Mouse (Mus musculus) hindbrain, embryonic 15.5 days (tissue): ENCODE results near the gene Mad2l1bp. TPM values are rescaled to one million over a fixed set of nuclear protein-coding genes. Genes with fewer than 3 reads are reported as not detected.

Experiments used
- ATAC-seq: fragments of 200-750 bp; cut with Nextera tagmentation; 2 replicates; pipeline ENCODE4 v1.8.0; 2017; ENCODE audit warnings: low read depth, moderate number of reproducible peaks, moderate TSS enrichment; ENCODE audit not compliant: low FRiP score
- H3K27ac ChIP-seq: fragments of 300-500 bp; sonication (generic); replicated peaks from 2 replicates; pipeline ENCODE4 v1.5.1; 2015; ENCODE audit warnings: mild to moderate bottlenecking, inconsistent platforms
- H3K27me3 ChIP-seq: fragments of 300-500 bp; sonication (generic); 2 replicates; pipeline ENCODE4 v1.6.1; 2015; ENCODE audit warnings: control low read depth, inconsistent platforms
- H3K36me3 ChIP-seq: fragments of 300-500 bp; sonication (generic); 2 replicates; pipeline ENCODE4 v1.6.1; 2015; ENCODE audit warnings: control low read depth, inconsistent platforms
- H3K4me1 ChIP-seq: fragments of 300-500 bp; sonication (generic); replicated peaks from 2 replicates; pipeline ENCODE4 v1.6.1; 2015; ENCODE audit warnings: control low read depth, inconsistent platforms
- H3K4me2 ChIP-seq: fragments of 300-500 bp; sonication (generic); 2 replicates; pipeline ENCODE4 v1.6.1; 2015; ENCODE audit warnings: moderate library complexity, mild to moderate bottlenecking, inconsistent platforms
- H3K4me3 ChIP-seq: fragments of 300-500 bp; sonication (generic); 2 replicates; pipeline ENCODE4 v1.5.1; 2015; ENCODE audit warnings: mild to moderate bottlenecking, inconsistent platforms
- H3K9ac ChIP-seq: fragments of 300-500 bp; sonication (generic); 2 replicates; pipeline ENCODE4 v1.6.1; 2015; ENCODE audit warnings: inconsistent platforms
- H3K9me3 ChIP-seq: fragments of 300-500 bp; sonication (generic); 2 replicates; pipeline ENCODE4 v1.6.1; 2016; ENCODE audit warnings: control low read depth, inconsistent platforms
- WGBS: fragments of 180-500 bp; shearing (Covaris S2); methylation state at CpG from one replicate; pipeline ENCODE4 v1.1.7; 2015; 5-methylcytosine and 5-hydroxymethylcytosine counted together
- polyA plus RNA-seq: library from polyadenylated mRNA; unstranded; fragments of >200 nt; fragmentation: Nextera tagmentation; extraction: Ambion mirVana; gene quantifications from 2 replicates; pipeline ENCODE4 v1.2.1, GENCODE M21; 2015

The Mad2l1bp gene
- polyA plus RNA-seq, 1 experiment from 2014 or later: 22.9 TPM

DNA sequence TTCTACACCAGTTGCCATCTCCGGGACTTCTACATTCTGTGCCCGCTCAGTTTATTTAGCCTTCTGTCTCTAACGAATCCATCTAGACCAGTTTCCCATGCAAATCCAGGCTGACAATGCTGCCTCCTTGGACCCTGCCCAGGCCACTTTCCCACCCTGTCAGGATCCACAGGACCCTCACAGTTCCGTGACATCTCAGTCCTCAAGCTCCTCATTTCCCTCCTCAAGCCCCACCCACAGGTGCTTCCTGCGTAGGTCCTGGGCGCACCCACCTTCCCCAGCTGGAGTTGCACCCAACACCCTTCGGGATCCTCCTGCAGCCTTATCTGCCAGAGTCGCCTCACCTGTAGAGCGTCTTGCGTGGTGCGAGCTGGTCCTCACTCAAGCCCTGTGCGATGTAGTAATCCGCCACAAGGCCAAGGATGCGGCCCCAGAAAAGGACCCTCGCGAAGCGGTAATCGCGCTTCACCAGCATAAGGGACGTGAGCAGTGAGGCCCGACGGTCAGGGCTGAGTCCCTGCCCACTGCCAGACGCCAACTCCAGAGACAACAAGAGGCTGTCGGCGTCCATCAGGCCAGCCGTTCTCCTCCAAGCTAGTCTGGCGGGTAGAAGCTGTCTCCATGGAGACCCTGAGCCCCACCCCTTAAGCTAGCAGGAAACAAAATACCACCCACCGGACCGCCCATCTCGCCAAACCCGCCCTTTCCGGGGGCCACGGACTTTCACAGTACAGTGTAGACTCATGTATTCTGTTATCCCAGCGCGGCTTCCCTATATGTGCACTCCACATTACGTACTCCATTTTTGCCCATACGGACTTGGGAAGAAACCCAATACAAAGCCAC lies 9.6 kb downstream of the Mad2l1bp start, which contains the start of gene Rsph9:
Rsph9 (minus strand) TSS at position 639 of the 846 bp plus-strand sequence.
- H3K36me3 ChIP-seq: peaks cover 14% of the 10 kb centered on the region
- peak; percentile 94 for ATAC-seq
- H3K9me3 ChIP-seq: no peaks in the 10 kb centered on the region
- peak within 1 kb of the TSS; percentile 51 for H3K4me3 ChIP-seq
- peak within 1 kb of the TSS; percentile 52 for H3K9ac ChIP-seq
- H3K27me3 ChIP-seq: no peaks in the 10 kb centered on the region
- H3K4me2 ChIP-seq: peak within 1 kb of the TSS; percentile 82
- H3K27ac ChIP-seq: peak within 1 kb of the TSS; percentile 61
- H3K4me1 ChIP-seq: peaks cover 19% of the 10 kb centered on the region
- 5% methylated on average over 37 of the region's 37 CpGs for WGBS

DNA sequence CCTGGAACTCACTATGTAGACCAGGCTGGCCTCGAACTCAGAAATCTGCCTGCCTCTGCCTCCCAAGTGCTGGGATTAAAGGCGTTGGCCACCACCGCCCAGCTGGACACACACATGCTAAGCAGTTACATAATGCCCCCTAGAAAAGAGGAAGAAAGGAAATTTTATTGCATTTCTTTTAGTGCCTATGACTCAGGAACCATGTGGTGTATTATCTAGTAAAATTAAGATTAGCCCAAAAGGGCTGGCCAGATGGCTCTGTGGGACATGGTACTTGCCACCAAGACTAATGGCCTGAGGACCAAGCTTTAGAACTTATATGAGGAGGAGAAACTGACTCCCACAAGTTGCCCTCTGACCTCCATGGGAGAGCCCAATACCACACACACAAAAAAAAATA lies 13.5 kb downstream of the Mad2l1bp start:
- Histone ChIP-seq H3K4me2 (no peak overlapping the region), H3K9me3 (no peaks in the 10 kb centered on the region), H3K9ac (no peak overlapping the region), H3K4me1 (peaks cover 19% of the 10 kb centered on the region), H3K27ac (no peak overlapping the region), H3K36me3 (0 out of 2 replicates have a peak, but pooled peaks cover 6% of the 10 kb centered on the region), H3K27me3 (no peaks in the 10 kb centered on the region), H3K4me3 (no peak overlapping the region)
- ATAC-seq: no peak
- 97% methylated on average over 3 of the region's 3 CpGs for WGBS

DNA sequence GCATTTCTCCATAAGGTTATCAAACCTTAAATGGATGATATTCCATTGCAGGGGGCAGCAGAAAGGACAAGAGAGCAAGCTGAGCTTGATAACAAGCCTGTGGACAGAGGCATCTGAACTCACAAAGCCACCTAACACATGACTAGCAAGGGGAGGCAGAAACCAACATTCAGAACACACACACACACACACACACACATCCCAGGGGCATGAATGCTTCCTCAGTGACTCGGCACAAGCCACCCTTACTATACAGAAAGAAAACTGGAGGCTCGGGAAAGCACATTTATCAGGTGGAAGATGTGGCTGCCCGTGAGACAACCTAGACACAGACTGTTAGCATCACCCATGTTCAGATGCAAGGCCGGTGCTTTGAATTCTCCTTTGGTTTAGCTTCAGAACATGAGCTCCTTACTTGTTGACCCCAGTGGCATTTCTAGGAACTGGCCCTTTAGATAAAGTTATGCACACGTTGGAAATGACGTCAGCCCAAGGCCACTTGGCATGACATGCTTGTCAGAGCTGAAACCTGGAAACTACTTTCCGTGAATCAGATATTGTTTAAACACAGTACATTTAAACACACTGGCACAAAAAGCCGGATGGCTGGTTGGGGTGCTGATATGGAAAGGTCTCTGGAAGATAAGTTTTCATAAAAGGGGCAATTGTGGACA lies 14.7 kb downstream of the Mad2l1bp start:
- Histone ChIP-seq H3K4me1 (peaks cover 11% of the 10 kb centered on the region), H3K9ac (no peak overlapping the region), H3K27me3 (no peaks in the 10 kb centered on the region), H3K9me3 (no peaks in the 10 kb centered on the region), H3K36me3 (0 out of 2 replicates have a peak, but pooled peaks cover 6% of the 10 kb centered on the region), H3K4me3 (no peak overlapping the region), H3K27ac (no peak overlapping the region), H3K4me2 (no peak overlapping the region)
- 81% methylated on average over 8 of the region's 8 CpGs for WGBS
- no peak for ATAC-seq

- Histone ChIP-seq H3K27ac (no peak overlapping the region), H3K27me3 (no peaks in the 10 kb centered on the region), H3K36me3 (peaks cover 19% of the 10 kb centered on the region), H3K4me2 (no peak overlapping the region), H3K4me1 (0 out of 2 replicates have a peak, but pooled peaks cover 2% of the 10 kb centered on the region), H3K9ac (no peak overlapping the region), H3K4me3 (no peak overlapping the region), H3K9me3 (no peaks in the 10 kb centered on the region)
- no peak for ATAC-seq
- WGBS: 65% methylated on average over 8 of the region's 8 CpGs
Observed at GRCm38 (mm10) chr17:46132862-46133261, 20.5 kb downstream of the Mad2l1bp start.

DNA sequence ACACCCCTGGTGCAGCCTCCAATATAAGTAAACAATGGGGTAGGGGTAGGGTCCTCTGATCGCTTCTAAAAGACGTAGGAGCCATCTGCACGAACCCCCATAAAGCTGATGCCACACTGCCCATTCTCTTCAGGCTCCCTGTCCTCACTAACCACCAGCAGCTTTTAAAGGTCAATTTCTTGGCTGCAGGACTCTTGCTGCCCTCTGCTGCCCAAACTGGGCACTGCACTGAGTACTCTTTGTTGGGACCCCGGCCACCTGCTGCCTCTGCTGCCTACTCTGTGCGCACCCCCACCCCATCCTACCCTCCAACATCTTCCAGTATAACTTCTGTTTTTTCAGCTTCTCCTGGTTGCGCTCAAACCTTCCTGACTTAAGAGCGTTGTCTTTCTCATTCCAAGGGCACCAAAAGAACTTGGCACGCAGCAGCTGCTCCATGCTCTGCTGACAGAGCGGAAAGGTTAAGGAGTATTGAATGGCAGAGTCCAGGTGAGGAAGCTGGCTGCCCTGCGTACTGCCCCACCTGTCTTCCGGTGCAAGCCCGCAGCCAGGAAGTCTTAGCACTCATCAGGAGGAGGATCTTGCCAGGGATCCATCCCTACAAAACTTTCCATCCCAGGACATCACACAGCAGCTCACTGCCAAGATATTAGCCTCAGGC lies 21.2 kb downstream of the Mad2l1bp start:
- H3K4me1 ChIP-seq: 0 out of 2 replicates have a peak, but pooled peaks cover 2% of the 10 kb centered on the region
- H3K4me3 ChIP-seq: no peak overlapping the region
- 15% methylated on average over 12 of the region's 12 CpGs for WGBS
- ATAC-seq: peak; percentile 42
- H3K27me3 ChIP-seq: no peaks in the 10 kb centered on the region
- H3K27ac ChIP-seq: no peak overlapping the region
- peaks cover 25% of the 10 kb centered on the region for H3K36me3 ChIP-seq
- no peak overlapping the region for H3K9ac ChIP-seq
- H3K4me2 ChIP-seq: no peak overlapping the region
- H3K9me3 ChIP-seq: no peaks in the 10 kb centered on the region

- Histone ChIP-seq H3K9me3 (no peaks in the 10 kb centered on the region), H3K4me2 (no peak overlapping the region), H3K27ac (no peak overlapping the region), H3K4me3 (no peak overlapping the region), H3K4me1 (0 out of 2 replicates have a peak, but pooled peaks cover 2% of the 10 kb centered on the region), H3K9ac (no peak overlapping the region), H3K27me3 (no peaks in the 10 kb centered on the region), H3K36me3 (peaks cover 42% of the 10 kb centered on the region)
- no peak for ATAC-seq
- WGBS: 84% methylated on average over 13 of the region's 13 CpGs
Observed at GRCm38 (mm10) chr17:46129741-46130498, 23.4 kb downstream of the Mad2l1bp start.

GRCm38 (mm10) chr17:46127814-46128493 lies 25.4 kb downstream of the Mad2l1bp start:
- no peak for ATAC-seq
- no peak overlapping the region for H3K9ac ChIP-seq
- WGBS: 76% methylated on average over 6 of the region's 6 CpGs

DNA sequence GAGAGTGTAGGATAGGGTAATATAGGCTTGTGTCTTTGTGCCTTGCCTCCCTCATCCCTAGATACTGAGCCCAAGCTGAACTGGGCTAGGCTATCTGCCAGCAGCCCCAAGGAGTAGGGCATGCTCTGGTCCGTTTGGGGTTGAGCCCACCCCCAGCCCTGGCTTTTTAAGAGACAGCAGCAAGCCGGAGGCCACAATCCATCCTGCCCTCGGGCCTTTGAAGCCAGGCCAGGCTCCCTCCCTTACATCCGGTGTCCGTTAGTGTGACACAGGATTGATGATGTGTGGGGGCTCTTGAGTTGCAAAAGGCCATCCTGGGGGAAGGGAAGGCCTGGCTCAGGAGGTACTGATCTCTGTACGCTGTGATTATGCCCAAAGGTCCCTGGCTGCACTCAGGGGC lies 26.7 kb downstream of the Mad2l1bp start:
- H3K4me1 ChIP-seq: no peaks in the 10 kb centered on the region
- no peak for ATAC-seq
- 87% methylated on average over 6 of the region's 6 CpGs for WGBS
- no peak overlapping the region for H3K4me3 ChIP-seq
- H3K9me3 ChIP-seq: no peaks in the 10 kb centered on the region
- H3K27me3 ChIP-seq: no peaks in the 10 kb centered on the region
- H3K9ac ChIP-seq: no peak overlapping the region
- H3K27ac ChIP-seq: no peak overlapping the region
- H3K36me3 ChIP-seq: peaks cover 67% of the 10 kb centered on the region
- H3K4me2 ChIP-seq: no peak overlapping the region

More at GRCm38 (mm10) chr17:46127814-46128493, 25.4 kb downstream of the Mad2l1bp start:
- Histone ChIP-seq H3K27me3 (no peaks in the 10 kb centered on the region), H3K4me2 (no peak overlapping the region), H3K4me1 (0 out of 2 replicates have a peak, but pooled peaks cover 2% of the 10 kb centered on the region), H3K27ac (no peak overlapping the region), H3K36me3 (peaks cover 56% of the 10 kb centered on the region), H3K4me3 (no peak overlapping the region), H3K9me3 (no peaks in the 10 kb centered on the region)

GRCm38 (mm10) chr17:46123953-46124700 lies 29.2 kb downstream of the Mad2l1bp start:
- peaks cover 74% of the 10 kb centered on the region for H3K36me3 ChIP-seq

GRCm38 (mm10) chr17:46123285-46123684 lies 30.1 kb downstream of the Mad2l1bp start:
- Histone ChIP-seq H3K27me3 (no peaks in the 10 kb centered on the region), H3K4me3 (no peak overlapping the region), H3K9me3 (no peaks in the 10 kb centered on the region), H3K4me1 (no peaks in the 10 kb centered on the region), H3K4me2 (no peak overlapping the region), H3K9ac (no peak overlapping the region), H3K27ac (no peak overlapping the region), H3K36me3 (peaks cover 70% of the 10 kb centered on the region)
- 94% methylated on average over 4 of the region's 4 CpGs for WGBS
- ATAC-seq: no peak

More at GRCm38 (mm10) chr17:46123953-46124700, 29.2 kb downstream of the Mad2l1bp start:
- H3K27ac ChIP-seq: no peak overlapping the region
- 92% methylated on average over 12 of the region's 12 CpGs for WGBS
- H3K9ac ChIP-seq: no peak overlapping the region
- H3K4me3 ChIP-seq: no peak overlapping the region
- H3K4me2 ChIP-seq: no peak overlapping the region
- no peaks in the 10 kb centered on the region for H3K27me3 ChIP-seq
- H3K4me1 ChIP-seq: no peaks in the 10 kb centered on the region
- no peak for ATAC-seq
- H3K9me3 ChIP-seq: no peaks in the 10 kb centered on the region
